Mouse (Mus musculus) lung, embryonic 14.5 days (tissue): Measurements from ENCODE around the gene B3gnt3. TPM values are rescaled to one million over a fixed set of nuclear protein-coding genes. Genes with fewer than 3 reads are reported as not detected.

Source experiments
- ATAC-seq: fragments of 200-750 bp; cut with Nextera tagmentation; 2 replicates; pipeline ENCODE4 v1.8.0; 2017; ENCODE audit warnings: mild to moderate bottlenecking, moderate TSS enrichment, moderate library complexity; ENCODE audit not compliant: insufficient read depth
- DNase-seq: peaks from one replicate; pipeline ENCODE4 v3.0.0-alpha.2; 2015
- H3K27ac ChIP-seq: fragments of 300-500 bp; sonication (generic); 2 replicates; pipeline ENCODE4 v1.5.1; 2014; ENCODE audit warnings: low read depth, mild to moderate bottlenecking, moderate library complexity
- H3K27me3 ChIP-seq: fragments of 300-500 bp; sonication (generic); 2 replicates; pipeline ENCODE4 v1.6.1; 2014; ENCODE audit warnings: low read length, control low read depth; ENCODE audit not compliant: insufficient read depth
- H3K36me3 ChIP-seq: fragments of 300-500 bp; sonication (generic); 2 replicates; pipeline ENCODE4 v1.6.1; 2014; ENCODE audit warnings: control low read depth; ENCODE audit not compliant: insufficient read depth
- H3K4me1 ChIP-seq: fragments of 300-500 bp; sonication (generic); 2 replicates; pipeline ENCODE4 v1.6.1; 2014; ENCODE audit warnings: antibody characterized with exemption, control low read depth; ENCODE audit not compliant: insufficient read depth
- H3K4me2 ChIP-seq: fragments of 300-500 bp; sonication (generic); 2 replicates; pipeline ENCODE4 v1.6.1; 2014; ENCODE audit warnings: mild to moderate bottlenecking
- H3K4me3 ChIP-seq: fragments of 300-500 bp; sonication (generic); 2 replicates; pipeline ENCODE4 v1.5.1; 2014; ENCODE audit warnings: low read depth, low read length
- H3K9ac ChIP-seq: fragments of 300-500 bp; sonication (generic); 2 replicates; pipeline ENCODE4 v1.6.1; 2014
- H3K9me3 ChIP-seq: fragments of 300-500 bp; sonication (generic); 2 replicates; pipeline ENCODE4 v1.6.1; 2016; ENCODE audit warnings: low read depth, low read length, control low read depth
- CTCF ChIP-seq: IDR thresholded peaks from 2 replicates; pipeline ENCODE4 v1.5.1; 2016; ENCODE audit warnings: antibody characterized with exemption, low read depth
- WGBS: fragments of 180-500 bp; shearing (Covaris S2); extraction: QIAGEN DNeasy Blood & Tissue Kit; methylation state at CpG from one replicate; pipeline ENCODE4 v1.1.7; 2014; 5-methylcytosine and 5-hydroxymethylcytosine counted together
- polyA plus RNA-seq: library from polyadenylated mRNA; unstranded; fragments of >200 nt; fragmentation: Nextera tagmentation; extraction: Ambion mirVana; gene quantifications from 2 replicates; pipeline ENCODE4 v1.2.1, GENCODE M21; 2014

B3gnt3 gene
- polyA plus RNA-seq, 1 experiment from 2014 or later: 2.3 TPM

DNA sequence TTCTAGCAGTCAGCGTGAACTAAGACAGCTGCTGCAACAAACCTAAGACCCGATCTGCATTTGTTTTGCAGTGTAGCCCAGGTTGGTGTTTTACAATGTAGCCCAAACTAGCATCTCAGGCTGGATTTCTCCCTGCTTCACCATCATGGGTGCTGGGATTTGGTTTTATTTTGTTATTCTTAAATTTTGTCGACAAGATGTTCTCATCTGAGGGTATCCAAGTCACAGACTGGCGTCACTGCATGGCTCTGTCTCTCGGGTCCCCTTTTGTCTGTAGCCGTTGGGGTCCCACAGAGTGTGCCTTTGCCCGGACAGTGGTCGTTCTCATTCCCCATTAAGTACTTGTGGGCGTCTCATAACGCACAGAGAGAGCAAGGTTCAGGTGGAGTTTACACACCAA lies 16.9 kb downstream of the B3gnt3 start:
- H3K9me3 ChIP-seq: no peaks in the 10 kb centered on the region
- H3K9ac ChIP-seq: no peak overlapping the region
- H3K4me1 ChIP-seq: peaks cover 6% of the 10 kb centered on the region; the same call in 1 of the 2 replicates

DNA sequence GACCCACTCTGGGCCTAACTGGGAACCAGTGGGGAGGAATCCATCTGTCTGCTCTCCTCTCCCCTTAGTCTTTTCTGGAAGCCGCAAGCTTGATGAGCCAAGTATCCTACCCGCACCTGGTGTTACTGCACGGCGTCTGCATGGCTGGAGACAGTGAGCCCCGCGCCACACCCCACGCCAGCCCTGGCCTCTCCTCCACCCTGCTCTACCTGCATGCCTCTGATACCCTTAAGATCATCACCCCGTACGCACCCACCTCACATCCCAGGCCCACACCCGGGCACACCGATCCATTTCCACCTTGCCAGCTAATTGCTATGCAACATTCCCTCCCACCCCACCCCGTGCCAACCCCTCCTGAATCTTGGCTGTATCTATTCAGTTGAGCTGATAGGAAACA lies 18.8 kb downstream of the B3gnt3 start:
- no peak overlapping the region for H3K9ac ChIP-seq
- no peak for ATAC-seq
- WGBS: 68% methylated on average over 12 of the region's 12 CpGs

More for the DNA sequence above, 16.9 kb downstream of the B3gnt3 start:
- ATAC-seq (no peak), DNase-seq (no peak)
- Histone ChIP-seq H3K27ac (no peak overlapping the region), H3K27me3 (peaks cover 100% of the 10 kb centered on the region), H3K4me3 (no peak overlapping the region), H3K4me2 (no peak overlapping the region), H3K36me3 (no peaks in the 10 kb centered on the region)
- WGBS: 27% methylated on average over 10 of the region's 10 CpGs
- TF ChIP-seq CTCF: no peak

DNA sequence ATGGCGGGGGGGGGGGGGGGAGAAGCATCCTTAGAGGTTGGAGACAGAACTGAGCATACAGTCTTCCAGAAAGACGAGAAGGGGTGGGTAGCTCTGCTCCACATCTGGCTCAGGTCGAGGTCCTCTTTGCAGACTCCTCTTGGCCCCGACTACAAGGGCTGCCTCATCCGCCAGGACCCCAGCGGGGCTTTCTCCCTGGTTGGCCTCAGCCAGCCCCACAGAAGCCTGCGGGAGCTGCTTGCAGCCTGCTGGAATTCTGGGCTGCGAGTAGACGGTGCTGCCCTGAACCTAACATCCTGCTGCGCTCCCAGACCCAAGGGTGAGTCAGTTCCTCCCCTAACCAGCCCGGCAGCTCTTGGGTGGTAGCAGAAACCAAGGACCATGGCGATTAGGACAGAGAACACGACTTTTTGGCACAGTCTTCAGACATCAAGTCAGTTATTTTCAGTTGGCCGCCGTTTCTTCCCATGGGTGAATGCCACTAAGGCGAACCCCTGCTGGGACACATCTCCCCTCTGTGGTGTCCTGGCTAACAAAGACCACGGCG lies 20.1 kb downstream of the B3gnt3 start:
- Histone ChIP-seq H3K36me3 (no peaks in the 10 kb centered on the region), H3K4me1 (peaks cover 3% of the 10 kb centered on the region; the same call in 1 of the 2 replicates), H3K9ac (no peak overlapping the region), H3K9me3 (no peaks in the 10 kb centered on the region), H3K4me3 (no peak overlapping the region), H3K4me2 (no peak overlapping the region), H3K27ac (no peak overlapping the region), H3K27me3 (peaks cover 92% of the 10 kb centered on the region)
- no peak for TF ChIP-seq CTCF
- DNase-seq: no peak
- ATAC-seq: no peak
- WGBS: 12% methylated on average over 18 of the region's 18 CpGs

More for the DNA sequence above, 18.8 kb downstream of the B3gnt3 start:
- Histone ChIP-seq H3K4me3 (no peak overlapping the region), H3K27me3 (peaks cover 100% of the 10 kb centered on the region), H3K9me3 (no peaks in the 10 kb centered on the region), H3K4me2 (no peak overlapping the region), H3K27ac (no peak overlapping the region), H3K4me1 (peaks cover 6% of the 10 kb centered on the region; the same call in 1 of the 2 replicates), H3K36me3 (no peaks in the 10 kb centered on the region)
- no peak for TF ChIP-seq CTCF
- no peak for DNase-seq

DNA sequence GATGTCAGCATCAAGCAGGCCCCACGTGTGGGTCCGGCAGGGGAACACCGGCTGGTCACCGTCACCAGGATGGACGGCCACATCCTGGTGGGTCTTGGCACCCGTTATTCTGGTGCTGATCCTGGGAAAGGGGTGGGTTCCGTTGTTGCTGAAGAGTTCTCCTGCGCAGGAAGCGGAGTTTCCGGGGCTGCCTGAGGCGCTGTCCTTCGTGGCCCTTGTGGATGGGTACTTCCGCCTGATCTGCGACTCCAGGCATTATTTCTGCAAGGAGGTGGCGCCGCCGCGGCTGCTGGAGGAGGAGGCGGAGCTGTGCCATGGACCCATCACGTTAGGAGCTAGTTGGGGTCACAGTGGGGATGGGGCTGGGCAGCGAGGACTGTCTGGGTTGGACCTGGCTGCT lies 21.1 kb downstream of the B3gnt3 start:
- Histone ChIP-seq H3K27ac (no peak overlapping the region), H3K27me3 (peaks cover 82% of the 10 kb centered on the region), H3K9me3 (no peaks in the 10 kb centered on the region), H3K4me3 (0 out of 2 replicates have a peak overlapping the region, but pooled peaks have one; percentile 12), H3K4me1 (no peaks in the 10 kb centered on the region), H3K9ac (no peak overlapping the region), H3K4me2 (peak overlapping the region; percentile 31; the same call in 1 of the 2 replicates), H3K36me3 (no peaks in the 10 kb centered on the region)
- no peak for ATAC-seq
- no peak for DNase-seq
- 7% methylated on average over 21 of the region's 21 CpGs for WGBS
- no peak for TF ChIP-seq CTCF

DNA sequence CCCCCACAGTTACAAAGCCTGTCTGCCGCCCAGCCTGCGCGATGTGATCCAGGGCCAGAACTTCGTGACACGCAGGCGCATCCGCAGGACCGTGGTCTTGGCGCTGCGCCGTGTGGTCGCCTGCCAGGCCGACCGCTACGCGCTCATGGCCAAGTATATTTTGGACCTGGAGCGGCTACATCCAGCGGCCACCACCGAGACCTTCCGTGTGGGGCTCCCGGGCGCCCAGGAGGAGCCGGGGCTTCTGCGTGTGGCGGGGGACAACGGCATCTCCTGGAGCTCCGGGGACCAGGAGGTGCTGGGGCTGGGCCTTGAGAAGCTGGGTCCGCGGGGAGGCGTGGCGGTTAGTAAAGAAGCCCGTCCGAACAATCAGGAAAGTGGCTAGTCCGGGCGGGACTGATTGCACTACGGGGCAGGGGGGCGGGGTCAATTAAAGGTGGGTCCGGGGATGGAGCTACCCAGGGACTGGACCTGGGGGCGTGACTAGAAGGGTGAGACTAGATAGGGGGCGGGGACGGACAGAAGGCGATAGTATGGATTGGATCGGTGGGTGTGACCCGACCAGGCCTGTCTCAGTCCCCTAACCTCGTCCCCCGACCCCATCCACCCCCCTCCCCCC lies 21.9 kb downstream of the B3gnt3 start:
- no peaks in the 10 kb centered on the region for H3K4me1 ChIP-seq
- H3K36me3 ChIP-seq: no peaks in the 10 kb centered on the region
- H3K27me3 ChIP-seq: peaks cover 74% of the 10 kb centered on the region
- DNase-seq (peak; percentile 61), ATAC-seq (peak; percentile 15; the same call in 1 of the 2 replicates)
- H3K9me3 ChIP-seq: no peaks in the 10 kb centered on the region
- H3K4me2 ChIP-seq: peak overlapping the region; percentile 57
- H3K27ac ChIP-seq: no peak overlapping the region
- WGBS: 7% methylated on average over 46 of the region's 46 CpGs
- peak overlapping the region; percentile 29 for H3K4me3 ChIP-seq
- peak overlapping the region; percentile 29 for H3K9ac ChIP-seq
- no peak for TF ChIP-seq CTCF

DNA sequence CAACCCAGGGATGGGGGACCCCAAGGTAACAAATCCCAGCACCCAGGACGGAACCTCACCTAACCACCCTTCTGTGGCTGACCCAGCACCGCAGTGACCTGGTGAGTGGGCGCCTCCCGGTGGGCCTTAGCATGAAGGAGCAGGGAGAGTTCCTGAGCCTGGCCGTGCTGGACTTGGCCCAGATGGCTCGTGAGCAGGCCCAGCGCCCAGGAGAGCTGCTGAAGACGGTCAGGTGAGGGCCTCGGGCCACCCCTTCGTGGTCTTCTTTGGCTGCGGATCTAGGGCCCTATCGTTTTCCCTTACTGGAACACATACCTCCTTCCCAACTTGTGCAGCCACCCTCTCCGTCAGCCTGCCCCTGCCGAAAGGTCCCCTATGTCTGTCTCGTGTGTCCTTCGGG lies 22.5 kb downstream of the B3gnt3 start:
- WGBS: 27% methylated on average over 16 of the region's 16 CpGs
- peaks cover 68% of the 10 kb centered on the region for H3K27me3 ChIP-seq
- DNase-seq: no peak
- H3K4me2 ChIP-seq: peak overlapping the region; percentile 57
- no peaks in the 10 kb centered on the region for H3K9me3 ChIP-seq
- no peak overlapping the region for H3K27ac ChIP-seq
- peak overlapping the region; percentile 29; the same call in 1 of the 2 replicates for H3K9ac ChIP-seq
- no peaks in the 10 kb centered on the region for H3K36me3 ChIP-seq
- TF ChIP-seq CTCF: no peak
- no peak for ATAC-seq
- H3K4me1 ChIP-seq: no peaks in the 10 kb centered on the region
- peak overlapping the region; percentile 29 for H3K4me3 ChIP-seq

DNA sequence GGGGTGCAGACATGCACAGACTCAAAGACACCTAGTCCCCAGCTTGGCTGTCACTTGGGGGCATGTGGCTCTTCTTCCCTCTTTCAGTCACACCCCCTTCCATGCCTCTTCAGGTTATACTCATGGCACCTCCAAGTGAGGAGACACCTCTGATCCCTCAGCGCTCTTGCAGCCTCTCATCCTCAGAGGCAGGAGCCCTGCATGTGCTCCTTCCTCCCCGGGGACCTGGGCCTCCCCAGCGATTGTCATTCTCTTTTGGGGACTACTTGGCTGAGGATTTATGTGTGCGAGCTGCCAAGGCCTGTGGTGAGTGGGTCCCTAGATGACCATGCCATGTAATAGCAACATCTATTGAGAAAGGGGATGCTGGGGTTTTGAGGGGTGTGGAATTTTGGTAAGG lies 23.4 kb downstream of the B3gnt3 start:
- H3K9me3 ChIP-seq: no peaks in the 10 kb centered on the region
- H3K4me1 ChIP-seq: no peaks in the 10 kb centered on the region
- no peak for DNase-seq
- no peak for TF ChIP-seq CTCF
- H3K4me3 ChIP-seq: no peak overlapping the region
- ATAC-seq: no peak
- H3K4me2 ChIP-seq: no peak overlapping the region
- no peaks in the 10 kb centered on the region for H3K36me3 ChIP-seq
- H3K9ac ChIP-seq: no peak overlapping the region
- 66% methylated on average over 4 of the region's 4 CpGs for WGBS
- H3K27ac ChIP-seq: no peak overlapping the region
- H3K27me3 ChIP-seq: peaks cover 59% of the 10 kb centered on the region
